Mouse (Mus musculus) testis, adult 2 months (tissue): ENCODE measurements around the gene Wipf1.

Experiments
- CTCF ChIP-seq: fragments of 200-500 bp; IDR thresholded peaks from 2 replicates; pipeline ENCODE4 v1.5.1; 2012; ENCODE audit warnings: low read depth, mild to moderate bottlenecking, inconsistent platforms, low read length, moderate library complexity; ENCODE audit not compliant: control insufficient read depth, insufficient read depth, insufficient replicate concordance
- POLR2A ChIP-seq: fragments of 200-500 bp; IDR thresholded peaks from 2 replicates; pipeline ENCODE4 v1.6.1; 2012; ENCODE audit warnings: low read depth, mild to moderate bottlenecking, inconsistent platforms, low read length, moderate library complexity; ENCODE audit not compliant: control insufficient read depth

- TF ChIP-seq CTCF = no peak
- no peak for TF ChIP-seq POLR2A
Measured at GRCm38 (mm10) chr2:73385641-73386355, 143.7 kb downstream of the Wipf1 start.
